Mouse (Mus musculus) retina, postnatal 7 days (tissue): Measurements from ENCODE around the gene BC029722.

ENCODE experiments used
- DNase-seq: peaks from one replicate; pipeline ENCODE4 v3.0.0-alpha.2; 2012; ENCODE audit warnings: low read depth, low spot score

BC029722 gene

DNA sequence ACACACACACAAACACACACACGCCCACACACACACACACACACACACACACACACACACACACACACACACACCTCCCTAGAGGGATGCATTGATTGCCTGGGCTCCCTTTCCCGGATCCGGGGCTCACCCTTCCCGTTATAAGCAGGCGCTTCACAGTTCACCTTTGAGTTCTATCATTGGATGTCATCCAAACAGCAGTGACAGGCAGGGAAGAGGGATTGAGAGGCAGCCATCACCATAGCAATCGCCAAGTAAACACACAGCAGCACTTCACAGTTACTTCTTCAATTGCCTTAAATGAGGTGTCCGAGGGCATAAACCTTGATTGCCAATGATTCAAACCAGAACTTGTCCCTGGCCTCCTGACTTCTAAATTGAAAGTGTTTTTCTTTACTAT is 40.2 kb downstream of the BC029722 start:
- no peak for DNase-seq

DNA sequence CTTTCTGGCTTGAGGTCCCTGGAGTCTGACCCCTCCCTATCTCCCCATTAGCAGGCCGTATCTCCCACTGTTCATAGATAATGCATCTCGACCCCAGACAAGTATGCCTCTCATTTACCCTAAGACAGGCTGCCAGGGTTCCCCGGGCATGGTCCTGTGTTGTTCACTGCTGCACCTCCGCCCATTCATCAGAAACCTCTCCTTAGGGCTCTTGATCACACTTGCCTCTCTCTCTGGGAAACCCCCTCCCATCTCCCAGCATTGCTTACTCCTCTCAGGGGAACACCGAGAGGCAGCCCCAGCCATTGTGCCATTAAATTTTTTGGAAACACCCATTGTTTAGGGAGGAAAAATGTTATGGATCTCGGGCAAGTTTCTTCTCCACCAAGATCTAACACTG is 41.2 kb downstream of the BC029722 start:
- DNase-seq = no peak

DNA sequence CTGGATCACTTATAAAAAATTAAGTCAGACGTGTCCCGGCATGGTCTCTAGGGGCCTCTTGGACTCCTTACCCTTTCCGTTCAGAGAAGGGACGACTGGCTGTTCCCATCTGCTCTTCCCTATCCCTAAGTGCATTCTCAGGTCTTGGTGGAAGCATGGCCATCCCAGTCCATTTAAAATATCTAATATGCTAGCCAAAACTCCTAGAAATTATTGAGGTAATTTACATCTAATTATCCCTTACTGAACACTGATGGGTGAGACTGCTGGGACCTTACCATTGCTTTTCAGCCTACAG is 41.6 kb downstream of the BC029722 start:
- no peak for DNase-seq

DNA sequence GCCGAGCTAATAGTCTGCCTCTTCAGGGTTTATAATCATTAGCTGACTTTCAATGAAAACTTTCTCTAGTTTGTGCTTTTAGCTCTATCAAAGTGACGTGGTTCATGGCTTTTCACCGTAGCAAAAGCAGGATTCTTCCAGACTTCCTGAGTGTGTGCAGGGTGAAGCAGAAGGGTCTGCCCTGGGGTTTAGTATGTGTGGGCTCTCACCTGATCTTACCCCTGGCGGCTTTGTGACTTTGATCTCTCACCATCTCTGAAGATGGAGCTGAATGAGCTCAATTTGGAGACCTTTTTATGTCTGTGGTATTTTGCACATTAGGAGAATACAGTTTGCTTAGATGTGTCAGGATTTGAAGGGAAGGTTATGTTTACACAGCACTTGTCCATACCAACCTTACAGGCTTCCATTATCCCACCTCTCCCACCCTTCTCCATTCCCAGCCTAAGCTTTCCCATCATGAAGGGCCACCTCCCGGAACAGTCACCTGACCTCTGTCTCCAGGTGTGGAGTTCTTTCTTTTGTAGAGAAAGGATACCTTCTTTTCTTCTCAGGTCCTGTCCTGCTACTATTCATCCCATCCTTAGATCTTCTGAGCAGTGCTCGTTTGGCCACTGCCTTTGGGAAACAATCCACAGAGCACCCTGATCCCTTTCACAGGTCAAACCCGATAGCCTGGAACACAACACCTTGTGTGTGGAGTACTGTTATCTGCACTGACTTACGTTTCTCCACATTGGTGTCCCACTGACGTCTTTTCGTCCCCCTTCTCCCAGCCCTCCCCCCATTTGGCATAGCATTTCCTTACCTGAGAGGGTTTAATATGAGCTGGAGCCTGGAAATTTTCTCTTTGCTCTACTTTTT is 42.2 kb downstream of the BC029722 start:
- DNase-seq = no peak

DNA sequence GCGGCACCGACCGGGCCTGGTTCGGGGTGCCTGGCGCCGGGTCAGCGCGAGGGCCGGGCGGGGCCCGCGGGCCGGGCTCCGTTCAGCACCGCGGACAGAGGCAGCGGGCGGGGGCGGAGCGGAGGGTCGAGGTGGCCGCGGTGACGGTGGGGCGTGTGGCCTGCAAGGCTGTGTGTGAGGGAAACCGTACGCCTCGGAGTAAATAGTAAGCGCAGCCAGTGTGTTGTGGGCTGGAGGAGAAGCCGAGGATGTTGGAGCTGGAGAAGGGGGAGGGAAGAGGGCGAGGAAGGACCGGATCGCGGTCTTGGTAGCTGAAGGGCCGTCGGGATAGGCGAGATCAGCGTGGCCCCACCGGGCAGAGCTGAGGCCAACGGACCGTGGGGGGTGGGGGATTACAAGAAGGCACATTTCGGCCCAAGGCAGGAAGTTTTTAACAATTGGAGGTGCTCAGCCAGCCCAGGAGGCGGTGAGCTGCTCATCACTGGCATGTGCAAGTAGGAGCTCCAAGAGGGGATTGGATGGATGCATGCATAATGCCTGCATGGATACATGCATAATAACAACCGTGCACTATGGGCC is 43.5 kb downstream of the BC029722 start:
- no peak for DNase-seq

DNA sequence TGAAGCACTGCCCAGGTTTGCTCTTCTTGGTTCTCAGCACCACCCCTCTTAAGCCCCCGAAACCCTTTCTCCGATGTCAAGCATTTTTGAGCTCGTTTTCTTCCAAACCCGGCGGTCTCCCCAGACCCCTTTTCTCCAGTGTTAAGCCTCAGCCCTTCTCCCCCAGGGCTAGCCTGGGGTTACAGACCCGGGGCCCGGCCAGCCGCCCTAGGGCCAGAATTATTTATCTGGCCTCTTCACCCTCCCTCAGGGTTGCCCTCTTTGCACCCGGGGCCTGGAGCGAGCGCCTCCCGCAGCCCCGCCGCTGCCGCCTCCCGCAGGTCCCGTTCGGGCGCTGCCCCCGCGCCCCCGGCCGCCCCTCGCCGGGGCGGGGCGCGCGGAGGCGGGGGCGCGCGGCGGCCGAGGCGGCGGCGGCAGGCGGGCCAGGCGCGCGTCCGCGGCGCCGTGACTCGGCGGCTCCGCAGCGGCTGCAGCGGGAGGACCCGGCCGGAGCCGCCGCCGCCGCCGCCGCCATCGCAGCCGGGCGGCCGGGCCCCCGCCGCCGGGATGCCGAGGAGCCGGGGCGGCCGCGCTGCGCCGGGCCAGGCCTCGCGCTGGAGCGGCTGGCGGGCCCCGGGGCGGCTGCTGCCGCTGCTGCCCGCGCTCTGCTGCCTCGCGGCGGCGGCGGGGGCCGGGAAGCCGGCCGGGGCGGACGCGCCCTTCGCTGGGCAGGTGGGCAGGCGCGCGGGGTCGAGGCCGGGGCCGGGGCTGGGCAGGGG is 44.1 kb downstream of the BC029722 start, which contains the start of gene Mmp24:
Gene Mmp24, plus strand, starts transcription at position 416 of the 758 bp plus-strand sequence.
- no peak for DNase-seq

DNA sequence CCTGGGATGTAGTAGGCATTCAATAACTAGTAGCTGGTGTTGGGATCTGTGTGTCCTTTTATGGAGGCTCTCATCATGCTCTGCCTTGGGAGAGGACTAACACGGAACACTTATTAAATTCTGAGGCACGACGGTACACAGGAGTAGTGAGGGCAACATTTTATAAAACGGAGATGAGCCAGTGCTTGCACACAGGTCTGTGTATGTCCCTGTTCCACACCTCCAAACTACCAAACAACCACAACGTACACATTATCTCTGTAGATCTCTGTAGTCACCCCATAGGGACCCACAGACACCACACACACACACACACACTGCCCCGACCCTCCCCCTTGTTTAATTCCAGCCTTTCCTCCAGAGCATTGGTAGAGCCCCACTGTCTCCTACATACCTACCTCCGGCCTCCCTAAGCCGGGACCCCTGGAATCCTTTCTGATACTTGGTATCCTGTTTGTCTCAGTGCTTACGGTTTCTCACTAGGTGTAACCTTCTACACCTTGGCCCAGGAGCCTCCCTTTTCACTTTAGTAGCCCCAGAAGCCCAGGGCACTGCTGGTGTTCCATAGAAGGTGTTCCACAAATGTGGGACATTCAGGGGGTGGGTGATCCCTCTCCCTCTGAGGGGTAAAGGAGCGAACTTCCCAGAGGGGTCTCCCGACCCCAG is 44.8 kb downstream of the BC029722 start:
- no peak for DNase-seq

DNA sequence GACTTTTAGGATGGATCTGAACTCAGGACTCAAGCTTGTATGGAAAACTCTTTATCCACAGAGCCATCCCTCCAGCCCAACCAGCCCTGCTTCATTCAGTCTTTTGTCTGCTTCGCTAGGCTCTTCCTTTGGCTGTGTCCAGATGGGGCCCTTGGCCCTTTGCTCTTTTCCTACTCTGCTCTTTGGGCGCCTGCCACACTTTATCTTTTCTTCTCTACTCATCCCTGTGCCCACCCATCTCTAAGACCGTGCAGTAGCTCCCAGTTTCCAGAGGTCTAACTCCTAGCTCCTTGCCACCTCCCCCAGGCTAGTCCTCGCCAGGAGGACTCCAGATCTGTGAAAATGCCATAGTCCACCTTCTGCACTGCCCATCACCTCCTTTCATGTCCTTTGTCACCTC is 45.6 kb downstream of the BC029722 start:
- DNase-seq = no peak
